Mouse (Mus musculus): Measurements from ENCODE around the gene Sbds. TPM values are rescaled to one million over a fixed set of nuclear protein-coding genes. Genes with fewer than 3 reads are reported as not detected.

Sbds gene
- polyA plus RNA-seq, 1 experiment from 2014 or later, result 76.8 TPM

DNA sequence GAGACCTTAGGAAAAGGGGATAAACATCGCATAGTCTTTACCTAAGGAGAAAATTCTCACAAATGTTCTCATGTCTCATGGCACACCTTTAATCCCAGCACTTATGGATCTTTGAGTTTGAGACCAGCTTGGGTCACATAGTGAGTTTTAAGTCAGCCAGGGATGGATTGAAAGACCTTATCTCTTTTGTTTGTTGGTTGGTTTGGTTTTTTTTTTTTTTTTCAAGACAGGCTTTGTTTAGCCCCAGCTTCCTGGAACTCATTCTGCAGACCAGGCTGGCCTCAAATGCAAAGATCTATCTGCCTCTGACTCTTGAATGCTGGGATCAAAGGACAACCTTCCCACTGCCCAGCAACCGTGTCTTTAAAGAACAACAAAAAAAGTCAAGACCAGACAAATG lies 34.0 kb downstream of the Sbds start:
- Histone ChIP-seq H3K36me3 (ENCODE audit: control insufficient read depth, insufficient read depth, low read length) (no peaks in the 10 kb centered on the region), H3K4me1 (replicated peaks; ENCODE audit: control insufficient read depth, insufficient read depth, low read length) (peaks cover 3% of the 10 kb centered on the region; the same call in 1 of the 2 replicates), H3K27ac (ENCODE audit: low read depth, low read length) (no peak overlapping the region), H3K4me3 (ENCODE audit: low read depth, low read length) (peak overlapping the region; percentile 98), H3K9ac (ENCODE audit: low read length) (peak overlapping the region; percentile 95), H3K4me2 (ENCODE audit: low read depth, low read length, severe bottlenecking) (peak overlapping the region; percentile 88), H3K9me3 (ENCODE audit: control insufficient read depth, low read length) (no peaks in the 10 kb centered on the region), H3K27me3 (ENCODE audit: control insufficient read depth, insufficient read depth, low read length) (no peaks in the 10 kb centered on the region)
- WGBS, result 52% methylated on average over 2 of the region's 2 CpGs
- DNase-seq (ENCODE audit: low spot score), result no peak
- no peak for ATAC-seq (replicated peaks; ENCODE audit: low FRiP score)

DNA sequence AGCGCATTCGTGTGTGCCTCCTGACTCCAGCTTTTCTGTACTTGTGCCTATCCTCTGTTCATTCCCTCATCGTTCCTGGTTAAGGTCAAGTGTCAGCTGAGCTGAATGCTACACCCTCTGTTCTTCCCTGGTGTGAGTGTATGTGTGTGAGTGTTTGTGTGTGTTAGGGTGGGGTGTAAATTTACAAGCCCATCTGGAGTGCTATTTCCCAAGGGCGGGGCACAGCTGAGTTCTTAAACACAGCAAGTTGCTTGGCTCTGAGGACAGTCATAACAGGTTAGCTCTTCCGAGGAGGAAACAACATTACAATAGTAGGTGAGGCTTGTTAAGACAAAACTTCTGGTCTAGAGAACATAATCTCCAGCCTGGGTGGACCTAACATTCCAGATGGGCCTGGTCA lies 37.0 kb downstream of the Sbds start:
- Histone ChIP-seq H3K9ac (ENCODE audit: low read length) (no peak overlapping the region), H3K27me3 (ENCODE audit: control insufficient read depth, insufficient read depth, low read length) (no peaks in the 10 kb centered on the region), H3K4me3 (ENCODE audit: low read depth, low read length) (no peak overlapping the region), H3K9me3 (ENCODE audit: control insufficient read depth, low read length) (no peaks in the 10 kb centered on the region), H3K4me1 (replicated peaks; ENCODE audit: control insufficient read depth, insufficient read depth, low read length) (peaks cover 3% of the 10 kb centered on the region; the same call in 1 of the 2 replicates), H3K4me2 (ENCODE audit: low read depth, low read length, severe bottlenecking) (no peak overlapping the region), H3K36me3 (ENCODE audit: control insufficient read depth, insufficient read depth, low read length) (no peaks in the 10 kb centered on the region), H3K27ac (ENCODE audit: low read depth, low read length) (no peak overlapping the region)
- DNase-seq (ENCODE audit: low spot score), result no peak
- no peak for ATAC-seq (replicated peaks; ENCODE audit: low FRiP score)
- WGBS, result 91% methylated on average over 5 of the region's 5 CpGs

- ATAC-seq (replicated peaks; ENCODE audit: low FRiP score) (no peak), DNase-seq (ENCODE audit: low spot score) (no peak)
- Histone ChIP-seq H3K27ac (ENCODE audit: low read depth, low read length) (no peak overlapping the region), H3K4me2 (ENCODE audit: low read depth, low read length, severe bottlenecking) (no peak overlapping the region), H3K9ac (ENCODE audit: low read length) (no peak overlapping the region), H3K4me3 (ENCODE audit: low read depth, low read length) (no peak overlapping the region), H3K36me3 (ENCODE audit: control insufficient read depth, insufficient read depth, low read length) (no peaks in the 10 kb centered on the region), H3K4me1 (replicated peaks; ENCODE audit: control insufficient read depth, insufficient read depth, low read length) (no peaks in the 10 kb centered on the region), H3K27me3 (ENCODE audit: control insufficient read depth, insufficient read depth, low read length) (no peaks in the 10 kb centered on the region), H3K9me3 (ENCODE audit: control insufficient read depth, low read length) (no peaks in the 10 kb centered on the region)
- 89% methylated on average over 4 of the region's 4 CpGs for WGBS
These were observed 37.9 kb downstream of the Sbds start for GRCm38 (mm10) chr5:130217406-130217805.

- WGBS, result 81% methylated on average over 7 of the region's 7 CpGs
- Histone ChIP-seq H3K4me2 (ENCODE audit: low read depth, low read length, severe bottlenecking) (no peak within 1 kb of the TSS), H3K4me1 (replicated peaks; ENCODE audit: control insufficient read depth, insufficient read depth, low read length) (no peaks in the 10 kb centered on the region)
These were observed 38.5 kb downstream of the Sbds start, which contains the start of gene Tmem248 for GRCm38 (mm10) chr5:130216781-130217180. Gene Tmem248 (plus strand): TSS chr5:130217081.

GRCm38 (mm10) chr5:130212956-130213355 lies 42.4 kb downstream of the Sbds start:
- H3K9ac ChIP-seq (ENCODE audit: low read length), result no peak overlapping the region
- no peaks in the 10 kb centered on the region for H3K27me3 ChIP-seq (ENCODE audit: control insufficient read depth, insufficient read depth, low read length)
- H3K4me1 ChIP-seq (replicated peaks; ENCODE audit: control insufficient read depth, insufficient read depth, low read length), result no peaks in the 10 kb centered on the region
- DNase-seq (ENCODE audit: low spot score), result no peak
- 88% methylated on average over 11 of the region's 11 CpGs for WGBS
- H3K9me3 ChIP-seq (ENCODE audit: control insufficient read depth, low read length), result no peaks in the 10 kb centered on the region
- ATAC-seq (replicated peaks; ENCODE audit: low FRiP score), result no peak
- no peak overlapping the region for H3K27ac ChIP-seq (ENCODE audit: low read depth, low read length)
- no peak overlapping the region for H3K4me2 ChIP-seq (ENCODE audit: low read depth, low read length, severe bottlenecking)
- H3K36me3 ChIP-seq (ENCODE audit: control insufficient read depth, insufficient read depth, low read length), result no peaks in the 10 kb centered on the region; the same call in 1 of the 2 replicates
- no peak overlapping the region for H3K4me3 ChIP-seq (ENCODE audit: low read depth, low read length)

More at GRCm38 (mm10) chr5:130216781-130217180, 38.5 kb downstream of the Sbds start, which contains the start of gene Tmem248:
- no peaks in the 10 kb centered on the region for H3K9me3 ChIP-seq (ENCODE audit: control insufficient read depth, low read length)
- ATAC-seq (replicated peaks; ENCODE audit: low FRiP score) (no peak), DNase-seq (ENCODE audit: low spot score) (no peak)
- H3K27ac ChIP-seq (ENCODE audit: low read depth, low read length), result no peak within 1 kb of the TSS
- H3K27me3 ChIP-seq (ENCODE audit: control insufficient read depth, insufficient read depth, low read length), result no peaks in the 10 kb centered on the region
- no peak within 1 kb of the TSS for H3K4me3 ChIP-seq (ENCODE audit: low read depth, low read length)
- H3K36me3 ChIP-seq (ENCODE audit: control insufficient read depth, insufficient read depth, low read length), result no peaks in the 10 kb centered on the region
- H3K9ac ChIP-seq (ENCODE audit: low read length), result no peak within 1 kb of the TSS

DNA sequence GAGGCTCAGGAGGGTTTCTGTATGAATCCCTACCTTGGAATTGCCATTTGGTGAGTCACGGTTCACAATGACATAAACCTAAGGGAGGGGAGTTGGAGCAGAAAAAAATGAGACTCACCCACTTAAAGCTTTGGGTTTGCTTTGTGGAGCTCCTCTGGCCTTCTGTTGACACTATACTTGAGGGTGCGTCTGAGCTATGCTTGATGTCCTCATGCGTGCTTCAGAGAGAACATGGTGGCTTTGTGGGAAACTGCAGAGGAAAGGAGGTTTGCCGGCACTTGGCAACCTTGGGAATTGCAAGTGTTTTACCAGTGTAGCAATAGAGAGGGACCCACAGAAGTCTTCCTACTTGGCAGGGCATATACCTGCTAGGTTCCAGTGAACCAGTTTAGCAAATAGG lies 48.0 kb downstream of the Sbds start:
- Histone ChIP-seq H3K27ac (ENCODE audit: low read depth, low read length) (no peak overlapping the region), H3K27me3 (ENCODE audit: control insufficient read depth, insufficient read depth, low read length) (no peaks in the 10 kb centered on the region), H3K4me1 (replicated peaks; ENCODE audit: control insufficient read depth, insufficient read depth, low read length) (no peaks in the 10 kb centered on the region), H3K4me3 (ENCODE audit: low read depth, low read length) (no peak overlapping the region), H3K4me2 (ENCODE audit: low read depth, low read length, severe bottlenecking) (no peak overlapping the region), H3K9ac (ENCODE audit: low read length) (no peak overlapping the region), H3K36me3 (ENCODE audit: control insufficient read depth, insufficient read depth, low read length) (no peaks in the 10 kb centered on the region; the same call in 1 of the 2 replicates), H3K9me3 (ENCODE audit: control insufficient read depth, low read length) (no peaks in the 10 kb centered on the region)
- WGBS, result 91% methylated on average over 4 of the region's 4 CpGs
- ATAC-seq (replicated peaks; ENCODE audit: low FRiP score) (no peak), DNase-seq (ENCODE audit: low spot score) (no peak)

DNA sequence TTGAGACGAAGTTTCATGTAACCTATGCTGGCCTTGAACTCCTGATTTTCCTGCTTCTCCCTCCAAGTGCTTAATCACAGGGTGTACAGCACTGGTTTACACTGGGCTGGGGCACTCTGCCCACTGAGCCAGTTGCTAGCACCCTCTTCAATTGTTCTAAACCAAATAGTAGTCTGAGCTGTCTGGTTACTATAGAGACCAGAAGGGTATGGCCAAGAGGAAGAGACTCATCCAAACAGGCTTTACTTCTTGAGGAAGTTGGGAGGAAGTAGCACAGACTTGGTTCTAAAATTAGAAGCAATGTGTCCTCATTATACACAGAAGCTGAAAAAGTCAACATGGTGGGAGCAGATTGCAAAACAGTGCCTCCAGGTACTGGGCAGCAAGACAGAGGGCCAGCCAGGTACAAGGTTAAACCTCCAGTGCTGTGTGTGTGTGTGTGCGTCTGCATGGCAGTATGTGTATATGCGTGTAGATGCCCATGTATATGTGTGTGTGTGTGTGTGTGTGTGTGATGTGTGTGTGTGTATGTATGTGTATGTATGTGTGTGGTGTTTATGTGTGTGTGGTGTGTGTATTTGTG lies 49.8 kb downstream of the Sbds start:
- ATAC-seq (replicated peaks; ENCODE audit: low FRiP score), result no peak
- Histone ChIP-seq H3K4me3 (ENCODE audit: low read depth, low read length) (no peak overlapping the region), H3K27ac (ENCODE audit: low read depth, low read length) (no peak overlapping the region), H3K4me2 (ENCODE audit: low read depth, low read length, severe bottlenecking) (no peak overlapping the region), H3K4me1 (replicated peaks; ENCODE audit: control insufficient read depth, insufficient read depth, low read length) (no peaks in the 10 kb centered on the region), H3K27me3 (ENCODE audit: control insufficient read depth, insufficient read depth, low read length) (no peaks in the 10 kb centered on the region), H3K36me3 (ENCODE audit: control insufficient read depth, insufficient read depth, low read length) (no peaks in the 10 kb centered on the region; the same call in 1 of the 2 replicates), H3K9ac (ENCODE audit: low read length) (no peak overlapping the region), H3K9me3 (ENCODE audit: control insufficient read depth, low read length) (no peaks in the 10 kb centered on the region)
- no peak for DNase-seq (ENCODE audit: low spot score)
- WGBS, result 90% methylated on average over 3 of the region's 3 CpGs

DNA sequence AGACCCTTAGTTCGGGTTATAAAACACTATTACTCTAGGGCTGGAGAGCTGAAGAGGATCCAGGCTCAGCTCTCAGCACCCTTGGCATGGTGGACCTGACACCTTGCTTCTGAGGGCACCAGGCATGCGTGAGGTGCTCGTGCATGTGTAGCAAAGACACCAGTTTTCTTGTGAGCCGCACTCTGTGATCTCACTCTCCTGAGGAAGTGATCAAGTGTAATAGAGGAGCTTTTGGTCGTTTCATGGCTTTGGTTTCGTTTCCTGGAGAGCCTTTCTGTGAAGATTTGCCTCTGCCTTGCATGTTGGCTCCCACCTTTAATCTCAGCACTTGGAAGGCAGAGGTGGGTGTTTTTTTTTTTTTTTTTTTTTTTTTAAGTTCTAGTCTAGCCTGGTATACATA lies 50.8 kb downstream of the Sbds start:
- H3K27ac ChIP-seq (ENCODE audit: low read depth, low read length), result no peak overlapping the region
- no peak overlapping the region for H3K4me3 ChIP-seq (ENCODE audit: low read depth, low read length)
- H3K4me2 ChIP-seq (ENCODE audit: low read depth, low read length, severe bottlenecking), result no peak overlapping the region
- no peak for ATAC-seq (replicated peaks; ENCODE audit: low FRiP score)
- no peaks in the 10 kb centered on the region; the same call in 1 of the 2 replicates for H3K36me3 ChIP-seq (ENCODE audit: control insufficient read depth, insufficient read depth, low read length)
- DNase-seq (ENCODE audit: low spot score), result no peak
- no peak overlapping the region for H3K9ac ChIP-seq (ENCODE audit: low read length)
- H3K27me3 ChIP-seq (ENCODE audit: control insufficient read depth, insufficient read depth, low read length), result no peaks in the 10 kb centered on the region
- no peaks in the 10 kb centered on the region for H3K9me3 ChIP-seq (ENCODE audit: control insufficient read depth, low read length)
- H3K4me1 ChIP-seq (replicated peaks; ENCODE audit: control insufficient read depth, insufficient read depth, low read length), result no peaks in the 10 kb centered on the region
- 91% methylated on average over 6 of the region's 6 CpGs for whole genome bisulfite sequencing

DNA sequence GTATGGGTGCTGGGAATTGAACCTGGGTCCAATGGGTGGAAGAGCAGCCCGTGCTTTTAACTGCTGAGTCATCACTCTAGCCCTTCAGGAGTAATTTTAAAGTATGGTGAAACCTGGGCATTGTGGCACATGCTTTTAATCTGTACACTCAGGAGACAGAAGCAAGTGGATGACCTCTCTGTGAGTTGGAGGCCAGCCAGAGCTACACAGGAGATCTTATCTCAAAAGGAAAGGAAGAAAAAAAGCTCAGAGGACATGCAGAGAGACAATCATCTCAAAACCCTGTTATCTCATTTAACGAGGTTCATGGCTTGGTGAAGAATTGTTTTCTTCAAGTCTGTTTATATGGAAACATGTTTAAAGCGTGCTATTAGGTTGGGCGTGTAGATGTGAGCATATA lies 51.4 kb downstream of the Sbds start:
- Histone ChIP-seq H3K9ac (ENCODE audit: low read length) (no peak overlapping the region), H3K27ac (ENCODE audit: low read depth, low read length) (no peak overlapping the region), H3K27me3 (ENCODE audit: control insufficient read depth, insufficient read depth, low read length) (no peaks in the 10 kb centered on the region), H3K36me3 (ENCODE audit: control insufficient read depth, insufficient read depth, low read length) (no peaks in the 10 kb centered on the region; the same call in 1 of the 2 replicates), H3K9me3 (ENCODE audit: control insufficient read depth, low read length) (no peaks in the 10 kb centered on the region), H3K4me3 (ENCODE audit: low read depth, low read length) (no peak overlapping the region), H3K4me1 (replicated peaks; ENCODE audit: control insufficient read depth, insufficient read depth, low read length) (no peaks in the 10 kb centered on the region), H3K4me2 (ENCODE audit: low read depth, low read length, severe bottlenecking) (no peak overlapping the region)
- WGBS, result 86% methylated on average over 4 of the region's 4 CpGs
- ATAC-seq (replicated peaks; ENCODE audit: low FRiP score), result no peak
- no peak for DNase-seq (ENCODE audit: low spot score)

All from forebrain, embryonic 11.5 days (tissue).